Mouse (Mus musculus): ENCODE data around the gene Src. TPM values are rescaled to one million over a fixed set of nuclear protein-coding genes. Genes with fewer than 3 reads are reported as not detected.

Src gene
- total RNA-seq, 2 experiments from 2014 or later: 117 to 118 TPM

GRCm38 (mm10) chr2:157520496-157520895 lies 102.3 kb downstream of the Src start:
- peak in 1 of 2 experiments; percentile 71 for DNase-seq (ENCODE audit: low spot score in 2 of 2)

Other genes starting within 250 kb of the Src start
- gene Rbl1, start 213.9 kb upstream of the Src start, total RNA-seq (2021): 1 to 10 TPM; 1.7 to 1.9 TPM
- gene Rpn2, start 139.4 kb upstream of the Src start, total RNA-seq (2021): 100 to 1,000 TPM; 132 to 133 TPM
- 1 to 10 TPM in 1 of 2 experiments, under 1 TPM in 1; 0.46 to 1.3 TPM for gene Mroh8, start 138.9 kb upstream of the Src start, total RNA-seq (2021)
- gene Ghrh, start 70.9 kb upstream of the Src start, total RNA-seq (2021): not detected
- gene Manbal, start 50.9 kb upstream of the Src start, total RNA-seq (2021): 10 to 100 TPM; 69.7 to 72.9 TPM
- 1,000 to 10,000 TPM; 1,202 to 1,260 TPM for gene Nnat, start 141.6 kb downstream of the Src start, total RNA-seq (2021)
- 100 to 1,000 TPM; 129 to 130 TPM for gene Blcap, start 152.8 kb downstream of the Src start, total RNA-seq (2021)